Mouse (Mus musculus): ENCODE measurements at regions not wholly inside any gene's neighbourhood (a gene's known extent, or its start where the extent isn't known, plus 50 kb on each side); places are given as distances from the start of the nearest gene placed in this dataset.

DNA sequence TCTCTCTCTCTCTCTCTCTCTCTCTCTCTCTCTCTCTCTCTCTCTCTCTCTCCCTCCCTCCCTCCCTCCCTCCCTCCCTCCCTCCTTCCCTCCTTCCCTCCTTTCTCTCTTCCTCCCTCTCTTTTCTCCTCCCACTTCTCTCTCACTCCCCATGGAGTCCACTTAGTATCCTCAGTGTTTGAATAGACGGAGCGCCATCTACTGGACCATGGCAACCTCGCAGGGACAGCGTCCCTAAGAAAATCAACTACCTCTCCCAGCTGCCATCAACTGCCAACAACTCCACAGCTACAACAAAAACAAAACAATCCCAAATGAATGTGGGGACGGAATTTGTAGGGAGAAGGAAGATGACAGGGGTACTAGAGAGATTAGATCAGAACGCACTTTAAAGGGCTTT is 69.5 kb upstream of the Gls start:
- H3K36me3 ChIP-seq: no peaks in the 10 kb centered on the region
- no peaks in the 10 kb centered on the region for H3K4me1 ChIP-seq (replicated peaks)
- H3K4me3 ChIP-seq: no peak overlapping the region
- H3K9me3 ChIP-seq (replicated peaks): no peaks in the 10 kb centered on the region
- H3K4me2 ChIP-seq: no peak overlapping the region
- H3K27me3 ChIP-seq (replicated peaks): no peaks in the 10 kb centered on the region
- no peak overlapping the region for H3K9ac ChIP-seq
- no peak for ATAC-seq (ENCODE audit: insufficient number of reproducible peaks, low FRiP score)
- no peak overlapping the region for H3K27ac ChIP-seq (ENCODE audit: poor library complexity, severe bottlenecking)
- WGBS: 9% methylated on average over 6 of the region's 6 CpGs

DNA sequence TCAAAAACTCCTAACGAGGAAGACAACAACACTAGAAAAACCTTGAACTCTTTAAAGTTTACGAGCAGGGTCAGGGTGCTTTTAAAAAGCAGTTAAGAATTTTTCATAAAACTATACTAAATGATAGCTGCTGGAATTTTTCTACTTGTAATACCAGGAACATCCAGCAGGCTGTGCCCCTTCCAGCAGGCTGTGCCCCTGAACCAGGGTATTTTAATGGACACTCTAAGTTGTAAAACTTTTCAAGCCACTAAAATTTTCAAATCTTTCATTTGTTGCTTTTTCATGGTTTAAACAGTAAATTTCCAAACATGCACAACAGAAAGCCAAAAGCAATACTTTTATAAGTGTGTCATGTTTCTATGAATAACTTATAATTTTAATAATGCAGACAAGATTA is 68.2 kb upstream of the Gls start:
- WGBS: 59% methylated on average over 2 of the region's 2 CpGs
- Histone ChIP-seq H3K4me3 (no peak overlapping the region), H3K9ac (no peak overlapping the region)

DNA sequence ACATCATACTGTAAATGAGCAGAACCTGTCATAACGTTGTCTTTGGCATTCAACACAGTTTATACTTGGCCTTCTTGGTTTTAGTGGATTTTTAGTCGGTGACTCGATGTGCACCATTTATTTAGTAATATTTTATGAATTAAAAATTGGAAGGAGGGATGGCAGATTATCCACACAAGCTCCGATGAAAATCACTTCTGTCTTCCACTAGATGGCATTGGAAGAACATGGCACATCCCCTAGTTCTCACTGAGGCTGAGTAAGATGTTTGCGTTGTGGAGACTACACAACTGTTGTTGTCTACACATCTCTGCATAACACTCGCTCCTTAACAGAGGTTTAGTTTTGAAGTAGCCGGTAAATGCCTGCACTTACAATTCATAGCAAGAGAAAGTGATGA is 66.5 kb upstream of the Gls start:
- Histone ChIP-seq H3K9ac (no peak overlapping the region), H3K4me3 (no peak overlapping the region), H3K27ac (ENCODE audit: poor library complexity, severe bottlenecking) (no peak overlapping the region), H3K4me1 (replicated peaks) (no peaks in the 10 kb centered on the region), H3K36me3 (no peaks in the 10 kb centered on the region), H3K27me3 (replicated peaks) (no peaks in the 10 kb centered on the region), H3K4me2 (no peak overlapping the region), H3K9me3 (replicated peaks) (no peaks in the 10 kb centered on the region)
- WGBS: 55% methylated on average over 7 of the region's 7 CpGs
- ATAC-seq (ENCODE audit: insufficient number of reproducible peaks, low FRiP score): no peak

More for the DNA sequence above, 68.2 kb upstream of the Gls start:
- no peak for ATAC-seq (ENCODE audit: insufficient number of reproducible peaks, low FRiP score)
- H3K4me2 ChIP-seq: no peak overlapping the region
- H3K36me3 ChIP-seq: no peaks in the 10 kb centered on the region
- no peak overlapping the region for H3K27ac ChIP-seq (ENCODE audit: poor library complexity, severe bottlenecking)
- no peaks in the 10 kb centered on the region for H3K9me3 ChIP-seq (replicated peaks)
- H3K27me3 ChIP-seq (replicated peaks): no peaks in the 10 kb centered on the region
- no peaks in the 10 kb centered on the region for H3K4me1 ChIP-seq (replicated peaks)

DNA sequence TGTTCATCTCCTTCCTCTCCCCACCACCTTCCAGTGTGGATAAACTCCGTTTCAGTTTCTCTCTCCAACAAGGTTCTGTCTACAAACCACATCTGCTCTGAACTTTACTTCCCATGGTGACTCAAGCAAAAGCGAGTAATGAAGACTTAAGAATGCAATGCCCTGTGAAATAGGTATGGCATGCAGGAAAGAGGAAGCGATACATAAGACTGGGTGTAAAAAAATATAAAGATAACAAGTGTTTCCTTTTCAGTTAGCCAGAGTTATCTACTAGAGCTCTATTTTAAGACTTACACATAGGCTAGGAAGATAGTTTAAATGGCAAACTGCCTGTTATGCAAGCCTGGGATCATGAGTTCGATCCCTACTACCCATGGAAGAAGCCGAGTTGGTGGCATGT is 65.3 kb upstream of the Gls start:
- Histone ChIP-seq H3K9ac (no peak overlapping the region), H3K27me3 (replicated peaks) (no peaks in the 10 kb centered on the region), H3K4me2 (no peak overlapping the region), H3K4me3 (no peak overlapping the region), H3K4me1 (replicated peaks) (no peaks in the 10 kb centered on the region), H3K27ac (ENCODE audit: poor library complexity, severe bottlenecking) (no peak overlapping the region), H3K9me3 (replicated peaks) (no peaks in the 10 kb centered on the region), H3K36me3 (no peaks in the 10 kb centered on the region)
- WGBS: 63% methylated on average over 5 of the region's 5 CpGs
- no peak for ATAC-seq (ENCODE audit: insufficient number of reproducible peaks, low FRiP score)

DNA sequence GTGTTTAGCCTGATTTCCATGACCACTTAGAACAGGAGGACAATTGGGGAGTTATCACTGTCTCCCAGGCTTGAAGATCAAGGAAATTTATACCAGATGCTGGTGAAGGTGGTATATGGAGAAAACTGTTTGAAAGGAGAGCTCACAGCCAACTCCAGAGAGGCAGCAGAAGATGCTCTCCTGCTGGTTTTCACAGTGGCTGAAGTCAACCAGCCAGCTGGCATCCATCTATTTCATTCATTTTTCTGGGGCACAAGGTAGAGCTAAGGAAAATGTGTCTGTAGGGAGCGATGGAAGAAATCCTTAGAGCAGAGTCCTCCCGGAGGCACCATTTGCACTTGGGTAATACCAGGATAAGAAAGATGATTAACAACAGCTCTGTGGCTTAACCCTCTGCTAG is 63.1 kb upstream of the Gls start:
- 36% methylated on average over 2 of the region's 2 CpGs for WGBS
- Histone ChIP-seq H3K27me3 (replicated peaks) (no peaks in the 10 kb centered on the region), H3K4me2 (no peak overlapping the region), H3K4me1 (replicated peaks) (no peaks in the 10 kb centered on the region), H3K27ac (ENCODE audit: poor library complexity, severe bottlenecking) (no peak overlapping the region), H3K4me3 (no peak overlapping the region), H3K36me3 (no peaks in the 10 kb centered on the region), H3K9me3 (replicated peaks) (no peaks in the 10 kb centered on the region), H3K9ac (no peak overlapping the region)
- ATAC-seq (ENCODE audit: insufficient number of reproducible peaks, low FRiP score): no peak

DNA sequence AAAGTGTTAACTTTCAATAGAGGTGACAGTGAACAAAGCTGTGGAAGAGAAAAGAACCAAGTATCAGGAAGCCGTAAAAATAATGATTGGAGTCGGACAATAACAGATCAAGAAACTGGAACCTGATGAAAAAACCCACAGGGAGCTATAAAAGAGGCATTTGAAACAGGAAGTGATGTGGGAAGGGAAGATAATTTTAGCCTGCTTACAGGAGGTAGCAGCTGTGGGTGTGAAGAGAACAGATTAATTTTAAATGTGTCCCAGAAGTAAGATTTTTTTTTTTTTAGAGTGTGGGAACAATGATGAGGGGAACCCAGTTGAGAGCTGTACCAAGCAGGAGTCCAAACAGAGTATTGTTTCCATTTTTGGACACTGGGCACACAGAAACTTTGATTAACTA is 61.5 kb upstream of the Gls start:
- no peaks in the 10 kb centered on the region for H3K4me1 ChIP-seq (replicated peaks)
- 75% methylated on average over 2 of the region's 2 CpGs for WGBS
- no peaks in the 10 kb centered on the region for H3K9me3 ChIP-seq (replicated peaks)
- no peak for ATAC-seq (ENCODE audit: insufficient number of reproducible peaks, low FRiP score)
- 0 out of 2 replicates have a peak, but pooled peaks cover 1% of the 10 kb centered on the region for H3K27me3 ChIP-seq (replicated peaks)
- no peak overlapping the region for H3K4me2 ChIP-seq
- H3K36me3 ChIP-seq: no peaks in the 10 kb centered on the region
- H3K9ac ChIP-seq: no peak overlapping the region
- H3K27ac ChIP-seq (ENCODE audit: poor library complexity, severe bottlenecking): no peak overlapping the region
- no peak overlapping the region for H3K4me3 ChIP-seq

DNA sequence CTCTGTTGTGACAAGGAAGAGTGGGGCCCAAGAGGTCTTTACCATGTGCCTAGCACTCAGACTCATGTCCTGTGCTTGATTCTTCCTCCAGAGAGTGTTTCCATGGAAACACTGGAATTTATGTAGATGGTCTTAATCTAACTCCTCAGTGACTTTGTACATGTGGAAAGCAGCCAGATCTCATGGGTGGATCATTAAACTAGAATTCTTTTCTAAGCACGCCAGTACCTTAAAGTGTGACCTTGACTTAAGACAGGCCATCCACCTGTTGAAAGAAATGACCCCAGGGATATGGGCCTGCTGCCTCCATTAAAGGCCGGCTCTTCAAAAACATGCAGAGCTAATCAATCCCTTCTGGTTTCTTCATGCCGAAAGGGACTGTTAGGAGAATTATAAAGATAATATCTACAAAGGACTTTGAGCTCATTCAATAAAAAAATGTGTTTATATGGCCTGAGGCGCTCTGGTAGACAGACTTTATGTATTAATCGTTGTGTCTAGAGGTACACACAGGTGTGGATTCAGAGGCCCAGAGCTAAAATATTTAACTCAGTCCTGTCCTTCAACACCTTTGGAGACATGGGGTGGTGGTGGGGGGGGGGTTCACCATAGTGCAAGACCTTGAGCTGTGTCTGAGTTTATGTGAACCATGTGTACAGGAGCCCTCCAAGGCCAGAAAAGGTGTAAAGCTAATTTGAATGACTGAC is 60.5 kb upstream of the Gls start:
- Histone ChIP-seq H3K9ac (no peak overlapping the region), H3K36me3 (no peaks in the 10 kb centered on the region), H3K4me2 (no peak overlapping the region), H3K27ac (ENCODE audit: poor library complexity, severe bottlenecking) (no peak overlapping the region), H3K4me1 (replicated peaks) (no peaks in the 10 kb centered on the region), H3K4me3 (no peak overlapping the region), H3K9me3 (replicated peaks) (no peaks in the 10 kb centered on the region), H3K27me3 (replicated peaks) (0 out of 2 replicates have a peak, but pooled peaks cover 3% of the 10 kb centered on the region)
- WGBS: 79% methylated on average over 5 of the region's 5 CpGs
- no peak for ATAC-seq (ENCODE audit: insufficient number of reproducible peaks, low FRiP score)
